Mouse (Mus musculus) testis, postnatal 10 days (tissue): Measurements from ENCODE around the gene Mrpl22.
"Not testable (repeated sequence)": the region's sequence is repeated elsewhere in the genome, so short reads cannot be mapped to it uniquely, and the experiment has no call there.

ENCODE experiments used
- DNase-seq: peaks from one replicate; pipeline ENCODE4 v3.0.0; 2021; ENCODE audit warnings: low spot score

Gene Mrpl22

GRCm38 (mm10) chr11:58171459-58172091 lies at the start of gene Mrpl22:
Gene Mrpl22 (plus strand): TSS chr11:58171661.
- DNase-seq: peak; percentile 98

- DNase-seq: no peak
Measured at GRCm38 (mm10) chr11:58123711-58124110, 47.8 kb upstream of the Mrpl22 start.

DNA sequence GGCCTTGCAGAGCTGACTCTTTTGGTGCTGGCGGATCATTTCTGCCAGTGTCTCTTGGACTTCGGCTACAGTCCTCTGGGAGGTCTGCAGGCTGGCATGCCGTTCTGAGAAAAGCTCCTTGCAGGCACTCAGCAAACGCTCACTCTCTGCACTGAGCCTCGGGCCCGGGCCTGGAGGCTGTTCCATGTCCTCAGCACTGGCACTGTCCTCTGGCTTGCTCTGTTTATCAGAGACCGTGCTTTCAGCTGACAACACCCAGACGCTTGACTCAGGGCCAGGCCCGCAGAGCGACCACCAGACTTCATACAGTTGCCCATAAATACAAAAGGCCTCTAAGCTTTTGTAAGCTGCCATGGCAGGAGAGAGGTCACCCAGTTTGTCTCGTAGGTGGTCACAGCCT lies 46.4 kb upstream of the Mrpl22 start:
- no peak for DNase-seq

- DNase-seq: peak; percentile 72
Measured at GRCm38 (mm10) chr11:58126397-58127160, 44.9 kb upstream of the Mrpl22 start.

DNA sequence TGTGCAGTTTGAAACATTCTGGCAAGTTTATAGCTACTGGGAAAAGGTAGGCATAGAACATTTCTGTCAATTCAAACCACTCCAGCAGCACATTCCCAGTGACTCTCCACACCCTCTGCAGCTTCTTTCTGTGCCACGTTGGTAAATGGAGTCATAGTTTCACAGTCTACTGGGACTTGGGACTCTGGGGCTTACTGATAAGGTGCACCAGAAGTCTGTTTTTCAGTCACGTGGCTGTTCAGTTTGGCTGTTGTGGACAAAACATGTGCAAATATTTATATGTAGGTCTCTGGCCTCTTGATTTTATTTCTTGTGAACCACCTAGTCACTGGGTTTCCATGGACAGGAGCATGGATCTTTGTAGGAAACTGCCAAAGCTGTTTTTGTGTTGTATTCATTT lies 43.9 kb upstream of the Mrpl22 start:
- DNase-seq: no peak

DNA sequence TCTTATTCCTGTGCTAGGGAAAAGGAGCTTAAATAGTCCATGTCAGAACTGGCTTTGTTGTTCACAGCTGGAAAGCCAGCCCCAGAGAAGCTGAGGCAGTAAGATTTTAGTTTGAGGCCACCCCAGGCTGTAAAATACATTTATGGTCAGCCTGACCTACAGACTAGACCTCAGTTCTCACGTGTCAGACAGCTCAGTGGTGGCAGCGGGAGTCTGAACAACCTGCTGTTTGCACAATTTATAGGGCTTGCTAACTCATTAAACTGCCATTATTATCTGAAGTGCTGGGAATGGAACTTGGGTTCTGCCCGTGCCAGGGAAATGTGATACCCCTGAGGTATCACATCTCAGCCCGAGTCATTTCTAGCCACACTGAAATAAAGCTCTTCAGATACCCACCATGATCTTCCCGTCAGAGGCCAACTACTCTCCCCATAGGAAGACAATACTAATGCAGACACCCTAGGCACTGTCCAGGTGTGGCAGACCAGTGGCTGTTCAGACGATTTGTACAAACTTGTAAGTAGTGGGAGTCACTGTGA lies 42.1 kb upstream of the Mrpl22 start:
- DNase-seq: no peak

DNA sequence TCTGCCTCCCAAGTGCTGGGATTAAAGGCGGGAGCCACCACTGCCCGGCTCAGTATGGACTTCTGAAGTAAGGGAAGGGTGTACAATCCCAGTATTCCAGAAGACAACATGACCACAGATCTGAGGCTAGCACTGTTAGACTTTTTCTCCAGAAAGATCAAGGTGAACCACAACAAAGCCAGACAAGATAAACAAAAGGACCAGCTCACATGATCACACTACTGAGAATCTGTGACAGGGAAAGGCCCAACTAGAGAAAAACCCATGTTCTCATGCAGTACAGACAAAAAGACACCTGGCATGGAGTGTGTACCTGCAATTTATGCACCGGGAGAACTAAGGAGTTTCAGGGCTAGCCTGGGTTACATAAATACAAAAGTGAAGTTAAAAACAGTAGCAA lies 39.4 kb upstream of the Mrpl22 start:
- DNase-seq: no peak

DNA sequence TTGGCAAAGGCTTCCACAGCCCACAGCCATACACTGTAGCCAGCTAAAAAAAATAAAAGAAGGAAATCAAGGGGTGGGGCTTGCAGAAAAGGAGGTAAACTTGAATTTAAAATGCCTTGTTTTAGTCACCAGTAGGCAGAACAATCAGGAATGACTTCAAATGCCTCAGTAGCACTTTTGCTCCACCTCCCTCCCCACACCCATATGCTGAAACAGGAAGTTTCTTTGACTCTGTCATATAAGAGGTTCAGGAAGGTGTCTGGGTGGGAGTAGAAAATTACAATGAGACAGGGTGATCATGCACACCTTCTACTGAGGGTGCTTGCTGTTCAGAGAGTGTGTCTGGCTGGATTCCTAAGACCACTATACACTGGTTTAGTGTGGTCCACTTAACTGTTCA lies 36.6 kb upstream of the Mrpl22 start:
- DNase-seq: no peak

GRCm38 (mm10) chr11:58135296-58135695 lies 36.2 kb upstream of the Mrpl22 start:
- no peak for DNase-seq

DNA sequence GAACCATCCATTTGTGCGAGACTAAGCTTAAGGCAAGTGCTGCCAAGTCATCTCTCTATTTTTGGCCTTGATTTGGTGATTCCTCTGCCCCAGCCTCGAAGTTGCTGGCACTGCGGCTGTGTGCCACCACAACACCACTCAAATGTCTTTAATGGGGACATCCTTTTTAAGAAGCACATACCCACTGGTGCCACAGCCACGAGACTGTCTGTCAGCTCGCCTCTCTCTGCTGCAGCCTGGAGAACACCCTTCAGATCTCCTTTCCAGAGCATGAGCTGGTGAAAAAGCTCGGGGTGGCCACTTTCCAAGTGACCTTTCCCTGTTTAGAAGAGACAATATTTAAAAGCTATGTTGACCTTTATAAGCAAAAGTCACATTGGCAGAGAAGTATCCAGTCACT lies 34.8 kb upstream of the Mrpl22 start:
- no peak for DNase-seq

DNA sequence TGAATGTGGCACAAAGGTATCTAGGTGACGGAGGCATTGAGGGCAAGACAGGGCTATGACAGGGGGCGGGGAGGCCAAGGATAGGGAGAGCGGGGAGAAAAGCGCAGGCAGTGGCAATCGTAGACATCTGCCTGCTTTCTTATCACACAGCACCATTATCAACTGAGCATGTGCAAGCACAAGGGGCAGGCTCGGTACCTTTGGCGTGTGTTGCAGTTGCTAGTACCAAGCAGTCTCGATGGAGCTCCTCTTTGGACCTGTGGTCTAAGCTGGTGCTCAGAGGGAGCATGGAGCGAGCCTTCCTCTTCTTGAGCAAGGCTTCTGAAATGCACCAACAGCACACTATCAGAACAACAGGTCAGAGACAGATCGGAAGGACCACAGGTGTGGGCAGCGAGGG lies 32.6 kb upstream of the Mrpl22 start:
- no peak for DNase-seq

DNA sequence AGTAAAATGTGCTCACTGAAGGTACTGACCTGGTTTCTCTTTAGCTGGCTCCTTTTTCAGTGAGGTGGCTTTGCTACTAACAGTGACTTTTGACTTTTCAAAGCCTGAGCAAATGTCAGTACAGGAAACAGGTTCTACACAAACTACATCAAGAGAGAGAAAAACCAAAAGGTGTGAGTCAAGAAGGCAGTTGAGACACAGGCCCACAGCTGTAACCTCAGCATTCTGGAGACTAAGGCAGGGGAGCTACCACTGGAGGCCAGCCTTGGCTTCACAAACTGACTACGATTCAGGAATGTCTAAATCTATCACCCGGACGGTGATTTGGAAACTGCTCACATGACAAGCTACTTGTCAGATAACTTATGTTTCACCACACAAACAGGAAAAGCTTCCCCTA lies 32.0 kb upstream of the Mrpl22 start:
- DNase-seq: no peak

DNA sequence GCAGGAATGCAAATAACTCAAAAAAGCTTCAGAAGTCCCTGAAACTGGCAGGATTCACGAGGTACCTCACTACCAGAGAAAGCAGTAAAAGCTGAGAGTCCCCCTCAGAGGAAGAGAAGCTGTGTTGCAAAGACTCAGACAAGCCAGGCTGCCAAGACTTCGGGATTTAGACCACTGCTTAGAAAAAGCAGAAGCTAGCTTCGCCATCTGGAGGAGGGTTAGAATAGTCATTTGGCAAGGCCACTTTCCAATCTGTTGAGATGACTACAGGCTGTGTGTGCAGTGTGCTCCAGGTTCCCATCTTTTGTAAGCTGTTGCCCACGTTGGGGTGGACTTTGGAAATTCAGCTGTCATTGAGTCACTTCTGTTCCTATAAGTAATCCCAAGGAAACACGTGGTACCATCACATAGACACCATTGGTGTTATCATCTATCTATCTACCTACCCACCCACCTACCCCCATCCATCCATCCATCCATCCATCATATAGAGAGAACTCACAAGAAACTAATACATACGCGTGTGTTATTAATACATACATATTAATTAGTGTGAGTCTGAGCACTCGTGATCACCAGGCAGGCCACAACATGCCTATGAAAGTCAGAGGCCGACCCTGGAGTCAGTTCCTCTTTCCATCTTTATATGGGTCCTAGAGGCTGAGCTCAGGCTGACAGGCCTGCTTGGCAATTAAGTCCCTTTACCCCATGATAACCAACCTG lies 27.6 kb upstream of the Mrpl22 start:
- no peak for DNase-seq

DNA sequence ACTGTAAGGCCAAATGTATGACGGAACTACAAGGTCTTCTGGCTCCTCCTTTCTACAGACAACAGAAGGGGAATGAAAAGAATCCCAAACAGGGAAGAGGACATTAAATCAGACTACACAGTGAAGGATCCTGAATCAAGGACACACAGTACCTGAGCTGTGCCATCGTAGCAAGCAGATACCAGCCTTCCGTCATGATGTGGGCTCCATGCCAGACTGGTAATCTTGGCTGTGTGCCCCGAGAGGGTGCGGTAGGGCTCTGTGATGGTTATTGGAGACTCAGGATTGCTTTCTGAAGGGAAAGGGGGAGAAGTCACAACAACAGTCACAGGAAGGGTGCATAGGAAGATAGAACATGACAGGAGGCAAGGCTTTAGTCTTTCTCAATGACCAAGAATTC lies 25.2 kb upstream of the Mrpl22 start:
- DNase-seq: peak; percentile 68

DNA sequence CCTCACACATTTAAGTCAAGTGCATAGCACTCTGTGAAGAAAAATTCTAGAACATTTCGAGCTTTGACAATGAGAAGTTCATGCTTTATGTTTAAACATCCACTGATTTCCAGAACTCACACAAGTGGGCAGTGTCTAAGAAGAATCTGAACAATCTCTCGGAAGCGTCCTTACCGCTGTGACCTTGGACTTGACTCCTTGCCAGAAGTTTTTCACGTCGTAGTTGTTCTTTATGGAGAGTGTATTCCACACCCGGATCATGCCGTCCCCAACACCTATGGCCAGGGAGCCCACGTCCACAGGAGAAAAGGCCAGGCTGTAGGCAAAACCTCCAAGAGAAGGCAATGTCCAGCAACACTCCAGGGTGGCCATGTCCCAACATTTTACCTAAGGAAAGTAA lies 16.0 kb upstream of the Mrpl22 start:
- no peak for DNase-seq

DNA sequence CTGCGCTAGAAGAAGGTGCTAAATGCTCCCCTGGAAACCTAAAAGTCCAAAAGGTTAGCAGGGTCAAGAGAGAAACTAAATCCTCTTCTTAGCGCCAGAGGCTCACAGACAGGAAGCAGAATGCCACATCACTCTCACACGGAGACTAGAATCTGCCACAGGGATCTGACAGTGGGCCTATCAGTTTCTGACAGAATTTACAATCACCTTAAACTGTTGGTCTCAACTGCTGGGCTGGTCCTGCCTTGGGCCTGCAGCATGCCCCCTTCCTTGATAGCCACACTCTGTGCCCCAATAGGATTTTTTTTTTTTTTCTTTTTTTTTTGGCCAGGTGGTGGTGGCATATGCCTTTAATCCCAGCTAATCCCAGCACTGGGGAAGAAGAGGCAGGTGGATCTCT lies 14.6 kb upstream of the Mrpl22 start:
- DNase-seq: no peak

- DNase-seq: no peak
Measured at GRCm38 (mm10) chr11:58165072-58165471, 6.4 kb upstream of the Mrpl22 start.

DNA sequence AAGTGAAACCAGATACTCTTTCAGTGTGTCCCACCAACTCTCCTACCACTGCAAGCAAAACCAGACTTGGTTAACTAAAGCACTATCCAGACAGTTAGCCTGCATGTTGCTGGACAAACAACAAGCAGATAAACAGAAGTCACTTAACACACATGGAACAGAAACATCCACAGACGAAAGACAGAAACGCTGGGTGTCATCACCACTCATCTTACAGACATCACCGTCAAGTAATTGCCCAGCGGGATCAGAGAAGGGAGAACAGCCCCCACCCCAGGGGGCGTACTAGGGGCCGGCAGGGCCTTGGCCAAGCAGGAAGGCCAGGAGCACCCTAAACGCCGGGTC lies 3.7 kb upstream of the Mrpl22 start:
- DNase-seq: no peak

DNA sequence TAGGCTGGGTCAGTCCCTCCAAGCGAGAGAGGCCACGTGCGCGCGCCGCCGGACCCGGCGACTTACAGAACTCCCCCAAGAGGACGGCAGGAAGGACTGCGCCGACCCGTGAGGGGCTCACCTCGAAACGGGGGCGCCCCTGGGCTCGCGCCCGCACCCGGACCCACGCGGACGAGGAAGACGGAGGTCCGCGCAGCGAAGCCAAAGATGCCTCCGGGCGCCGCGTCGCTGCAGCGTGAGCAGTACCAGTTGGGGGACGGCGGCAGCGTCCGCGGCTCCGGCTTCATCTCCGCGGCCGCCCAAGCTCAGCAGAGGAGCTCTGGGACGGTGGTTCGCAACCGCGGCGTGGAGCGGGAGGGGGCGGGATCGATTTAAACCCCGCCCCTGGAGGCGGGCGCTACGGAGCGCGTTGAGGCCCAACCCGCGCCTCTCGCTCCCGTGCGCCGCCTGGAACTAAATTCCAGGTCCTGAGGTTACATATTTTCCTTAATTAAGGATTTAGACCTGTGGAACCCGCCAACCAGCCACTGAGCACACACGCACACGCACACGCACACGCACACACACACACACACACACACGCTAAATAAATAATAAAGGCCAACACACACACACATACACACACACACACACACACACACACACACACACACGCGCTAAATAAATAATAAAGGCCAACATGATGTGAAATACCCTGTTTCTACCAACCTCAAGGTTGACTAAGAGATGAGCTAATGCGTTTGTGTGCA lies 3.1 kb upstream of the Mrpl22 start, which contains the start of gene Gemin5:
Gemin5 (minus strand) TSS at position 373 of the 749 bp plus-strand sequence.
- DNase-seq: peak; percentile 93

DNA sequence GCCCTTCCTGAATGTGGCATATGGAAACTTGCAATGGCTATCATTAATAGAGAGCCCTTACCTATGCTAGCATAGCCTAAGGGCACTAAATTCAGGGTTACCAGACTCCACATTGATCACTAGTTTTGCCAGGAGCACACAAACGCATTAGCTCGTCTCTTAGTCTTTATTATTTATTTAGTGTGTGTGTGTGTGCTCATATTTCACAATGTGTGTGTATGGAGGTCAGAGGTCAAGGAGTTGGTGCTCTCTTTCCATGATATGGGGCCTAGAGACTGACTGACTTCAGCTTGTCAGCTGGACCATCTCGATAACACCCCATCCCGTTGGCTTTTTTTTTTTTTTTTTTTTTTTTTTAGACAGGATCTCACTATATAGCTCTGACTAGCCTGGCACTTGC lies 1.8 kb upstream of the Mrpl22 start:
- no peak for DNase-seq

- peak; percentile 78 for DNase-seq
Measured at GRCm38 (mm10) chr11:58179563-58179962, 8.1 kb downstream of the Mrpl22 start.

GRCm38 (mm10) chr11:58179986-58180385 lies 8.5 kb downstream of the Mrpl22 start:
- not testable (repeated sequence) for DNase-seq
